Mouse (Mus musculus) left cerebral cortex, postnatal 25 days (tissue): ENCODE data around the gene Scn5a. TPM values are rescaled to one million over a fixed set of nuclear protein-coding genes. Genes with fewer than 3 reads are reported as not detected.

ENCODE experiments used
- DNase-seq, 2 experiments: peaks; one replicate each; pipeline ENCODE4 v3.0.0; 2022; ENCODE audit warnings: low spot score in 2 of 2, mixed read lengths in 1 of 2
- intact Hi-C: fragments of 180-260 bp; cut with DNase I; formaldehyde crosslinking; loops from one replicate; pipeline ENCODE4 v1.15.1; 2025
- total RNA-seq, 2 experiments: library from RNA; stranded (reverse); gene quantifications; 2 replicates each; pipeline ENCODE4 v1.2.3; 2021

The Scn5a gene
- total RNA-seq, 2 experiments from 2014 or later = 2.9 to 5.1 TPM

GRCm38 (mm10) chr9:119473608-119474164 is 105.1 kb downstream of the Scn5a start:
- DNase-seq = peak in 1 of 2 experiments; percentile 38
- intact Hi-C loops = no loop called here

- intact Hi-C loops = no loop called here
- DNase-seq = no peak
Measured at GRCm38 (mm10) chr9:119473011-119473410, 105.8 kb downstream of the Scn5a start.

DNA sequence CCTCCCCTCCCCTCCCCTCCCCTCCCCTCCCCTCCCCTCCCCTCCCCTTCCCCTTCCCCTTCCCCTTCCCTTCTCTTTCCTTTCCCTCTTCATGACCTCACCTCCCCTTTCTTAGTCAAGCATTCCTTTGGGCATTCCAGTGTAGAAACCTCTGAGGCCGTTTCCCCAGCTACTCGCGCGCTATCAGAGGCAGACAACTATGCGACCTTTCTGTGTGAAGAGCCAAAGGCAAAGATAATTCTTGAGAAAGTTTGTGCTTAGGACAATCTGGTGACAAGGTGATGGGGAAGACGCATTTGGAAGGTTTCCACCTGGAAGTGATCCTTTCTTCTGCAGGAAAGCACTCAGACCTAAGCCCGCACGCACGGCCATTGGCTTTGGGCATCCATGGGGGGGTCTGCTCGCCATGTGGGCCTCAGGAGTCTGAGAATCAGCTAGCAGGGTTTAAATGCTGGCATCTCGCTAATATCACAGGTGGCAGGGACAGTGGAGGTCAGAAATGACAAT is 106.4 kb downstream of the Scn5a start:
- intact Hi-C loops = no loop called here

DNA sequence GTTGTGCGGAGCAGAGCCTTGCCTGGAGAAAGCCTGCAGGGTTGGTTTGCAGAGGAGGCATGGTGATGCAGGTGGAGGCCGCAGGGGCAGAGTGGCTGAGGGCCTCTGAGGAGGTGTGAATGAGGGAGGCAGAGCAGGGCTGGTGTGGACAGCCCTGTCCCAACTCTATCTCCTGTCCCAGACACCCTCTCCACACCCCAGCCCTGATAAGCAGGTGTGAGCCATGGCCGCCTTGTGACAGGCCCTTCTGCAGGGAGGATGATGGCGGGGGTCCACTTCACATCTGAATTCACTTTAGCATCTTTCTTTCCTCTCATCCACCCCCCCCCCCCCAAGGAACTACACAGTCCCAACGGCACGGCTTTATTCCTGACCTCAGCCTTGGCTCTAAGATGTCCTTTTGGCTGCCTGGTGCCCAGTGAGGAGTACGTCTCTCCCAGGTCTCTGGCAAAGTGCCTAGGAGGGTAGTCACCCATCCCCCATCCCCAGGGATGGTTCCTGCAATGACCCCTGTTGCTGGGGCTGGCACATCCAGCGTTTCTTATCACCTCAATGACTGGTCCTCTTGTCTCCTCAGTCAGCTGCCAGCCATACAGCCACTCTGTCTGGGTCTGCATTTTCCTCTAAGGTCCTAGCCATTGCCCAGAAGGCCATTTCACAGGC is 109.0 kb downstream of the Scn5a start:
- no peak for DNase-seq
- intact Hi-C loops = no loop called here

More for the DNA sequence above, 106.4 kb downstream of the Scn5a start:
- DNase-seq = no peak

GRCm38 (mm10) chr9:119465595-119465994 is 113.2 kb downstream of the Scn5a start:
- intact Hi-C loops = no loop called here
- peak; percentile 24 to 25 for DNase-seq

DNA sequence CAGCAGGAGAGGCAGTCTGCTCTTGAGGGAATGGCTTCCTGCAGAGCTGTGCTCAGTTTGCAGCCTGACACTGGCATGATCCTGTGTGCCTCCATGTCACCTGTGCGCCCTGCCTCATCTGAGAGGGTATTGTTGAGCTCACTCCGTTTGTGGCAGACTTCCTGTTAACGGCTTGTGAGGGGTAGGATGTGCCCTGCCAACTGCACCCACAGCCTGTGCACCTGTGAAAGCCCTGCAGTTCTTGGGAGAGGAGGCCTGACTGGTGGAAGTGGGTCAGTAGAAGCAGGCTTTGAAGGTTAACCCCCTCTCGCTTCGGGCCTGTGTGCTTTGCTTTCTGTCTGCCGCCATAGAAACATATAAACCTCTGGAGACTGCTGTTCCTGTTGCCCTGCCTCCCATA is 113.8 kb downstream of the Scn5a start:
- no peak for DNase-seq
- intact Hi-C loops = no loop called here

GRCm38 (mm10) chr9:119460410-119460809 is 118.4 kb downstream of the Scn5a start:
- peak; percentile 78 to 85 for DNase-seq
- intact Hi-C loops = loop anchor here (1.0 to 2.0 kb wide), 3 partner anchors 120 to 428 kb away; no protein-coding TSS in a partner anchor

DNA sequence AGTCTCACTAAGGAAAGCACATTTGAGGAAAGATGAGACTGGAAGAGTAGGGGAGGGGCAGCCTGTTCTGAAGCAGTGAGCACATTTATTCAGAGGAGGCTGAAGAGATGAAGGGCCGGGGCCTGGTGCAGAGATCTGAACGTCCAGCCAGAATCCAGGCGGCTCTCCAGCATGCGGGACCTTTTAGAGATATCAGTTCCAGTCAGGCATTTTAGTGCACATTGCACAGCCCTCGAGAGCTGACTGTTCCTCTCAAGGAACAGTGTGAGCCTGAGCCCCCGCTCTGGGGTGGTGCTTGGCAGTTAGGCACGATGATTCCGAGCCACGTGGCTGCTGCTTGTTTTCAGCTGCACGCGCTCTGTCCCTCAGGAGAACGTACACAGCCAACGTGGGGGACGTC is 121.7 kb downstream of the Scn5a start:
- DNase-seq = no peak
- intact Hi-C loops = no loop called here

DNA sequence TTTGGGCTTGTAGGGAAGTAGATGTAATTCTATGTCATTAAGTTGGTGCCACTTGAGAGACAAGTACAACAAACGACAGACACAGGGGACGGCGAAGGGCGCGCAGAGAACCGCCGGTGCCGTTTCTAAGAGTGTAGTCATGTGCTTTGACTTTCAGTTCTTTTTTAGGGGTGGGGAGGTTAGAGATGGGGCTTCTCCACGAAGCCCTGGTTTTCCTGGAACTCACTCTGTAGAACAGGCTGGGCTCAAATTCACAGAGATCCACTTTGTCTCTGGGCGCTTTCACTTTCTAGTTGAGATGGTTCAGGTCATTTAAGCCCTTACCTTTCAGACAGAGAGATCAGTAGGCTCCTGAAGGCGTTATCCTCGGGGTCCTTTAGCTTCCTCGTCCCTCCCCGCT is 122.8 kb downstream of the Scn5a start:
- DNase-seq = no peak
- intact Hi-C loops = no loop called here

GRCm38 (mm10) chr9:119445737-119446136 is 133.1 kb downstream of the Scn5a start:
- DNase-seq = no peak
- intact Hi-C loops = no loop called here

GRCm38 (mm10) chr9:119444738-119445429 is 133.9 kb downstream of the Scn5a start, which contains the start of gene Exog:
TSS of gene Exog (plus strand) at chr9:119444943.
- peak; percentile 98 to 99 for DNase-seq
- intact Hi-C loops = no loop called here

DNA sequence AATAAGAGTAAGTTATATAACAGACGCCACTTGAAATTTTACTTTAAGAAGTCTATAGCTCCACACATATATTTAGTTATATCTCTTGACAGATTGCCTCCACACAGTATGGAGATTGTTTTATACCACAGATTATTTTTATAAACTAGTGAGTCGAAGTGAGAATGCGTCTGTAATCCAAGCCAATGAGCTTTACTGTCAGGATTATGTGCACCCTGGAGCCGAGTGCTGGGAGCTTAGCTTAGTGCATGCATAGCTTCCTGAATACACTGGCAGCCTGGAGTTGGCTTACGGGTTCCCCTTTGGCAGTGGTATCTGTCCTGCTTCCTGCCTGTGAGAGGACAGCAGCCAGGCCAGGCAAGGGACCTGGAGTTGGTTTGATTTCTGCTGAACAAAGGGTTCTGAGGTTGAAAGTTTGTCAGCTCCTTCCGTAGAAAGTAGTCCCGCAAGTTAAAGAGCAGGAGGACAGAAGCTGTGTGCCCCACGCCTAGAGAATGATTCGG is 140.3 kb downstream of the Scn5a start:
- DNase-seq = peak in 1 of 2 experiments; percentile 66

DNA sequence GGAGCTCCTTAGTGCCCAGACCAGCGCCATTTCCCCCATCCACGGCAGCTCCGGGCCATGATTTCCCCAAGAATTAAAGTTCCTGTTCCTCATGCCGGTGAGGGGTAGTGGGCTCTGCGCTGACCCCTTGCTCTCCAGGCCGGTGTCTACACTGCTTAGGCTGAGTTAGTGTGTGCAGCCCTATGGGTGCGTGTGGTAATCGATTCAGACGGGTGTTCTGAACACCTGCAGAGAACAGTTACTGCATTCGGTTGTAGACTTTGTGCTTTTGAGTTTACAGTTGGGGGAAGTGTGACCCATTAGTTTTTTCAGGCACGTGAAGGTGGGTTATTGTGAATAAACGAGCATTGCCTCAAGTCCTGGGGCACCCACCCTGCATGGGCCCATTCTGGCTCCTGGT is 140.8 kb downstream of the Scn5a start:
- intact Hi-C loops = loop anchor here (5.0 to 10.0 kb wide), 2 partner anchors 36 to 183 kb away; partner anchors contain the start of gene Acvr2b
- DNase-seq = no peak

More for the DNA sequence above, 140.3 kb downstream of the Scn5a start:
- intact Hi-C loops = loop anchor here (5.0 to 10.0 kb wide), 2 partner anchors 36 to 184 kb away; partner anchors contain the start of gene Acvr2b

- no peak for DNase-seq
- intact Hi-C loops = loop anchor here (5.0 to 10.0 kb wide), 2 partner anchors 34 to 181 kb away; partner anchors contain the start of gene Acvr2b
Measured at GRCm38 (mm10) chr9:119435855-119436254, 143.0 kb downstream of the Scn5a start.

Other genes starting within 250 kb of the Scn5a start
- 10 to 100 TPM; 71.4 to 72.6 TPM for gene Acaa1a, start 239.3 kb downstream of the Scn5a start, total RNA-seq
- 1 to 10 TPM; 5.4 to 7.3 TPM for gene Myd88, start 237.6 kb downstream of the Scn5a start, total RNA-seq
- 1 to 10 TPM; 3.3 to 3.8 TPM for gene Xylb, start 221.6 kb downstream of the Scn5a start, total RNA-seq
- not detected for gene Slc22a14, start 213.5 kb downstream of the Scn5a start, total RNA-seq
- 10 to 100 TPM; 14.9 to 17.7 TPM for gene Acvr2b, start 176.9 kb downstream of the Scn5a start, total RNA-seq
- 10 to 100 TPM; 24.7 to 25.6 TPM for gene Exog, start 134.1 kb downstream of the Scn5a start, total RNA-seq
- under 1 TPM; 0.09 to 0.11 TPM for gene Scn10a, start 140.3 kb upstream of the Scn5a start, total RNA-seq
- gene Scn11a, start 246.4 kb upstream of the Scn5a start, total RNA-seq = under 1 TPM; 0.16 to 0.34 TPM